Mouse (Mus musculus) neutrophil, adult 5-6 weeks (primary cell): Measurements from ENCODE around the gene Rcc1. TPM values are rescaled to one million over a fixed set of nuclear protein-coding genes. Genes with fewer than 3 reads are reported as not detected.
"Not testable (repeated sequence)": the region's sequence is repeated elsewhere in the genome, so short reads cannot be mapped to it uniquely, and the experiment has no call there.

Experiments
- ATAC-seq: fragments of 151-379, 151-347 bp; 2 replicates; pipeline ENCODE4 v1.8.0; 2017; ENCODE audit warnings: mild to moderate bottlenecking, moderate TSS enrichment; ENCODE audit not compliant: insufficient number of reproducible peaks, poor library complexity, low FRiP score, severe bottlenecking; ENCODE audit errors: extremely low read depth
- total RNA-seq: library from RNA; stranded (forward); fragments of 200-1000 nt; gene quantifications from 2 replicates; pipeline ENCODE4 v1.2.3, GENCODE M21; 2017

Rcc1 gene
- total RNA-seq, 1 experiment from 2014 or later = 3.3 TPM

DNA sequence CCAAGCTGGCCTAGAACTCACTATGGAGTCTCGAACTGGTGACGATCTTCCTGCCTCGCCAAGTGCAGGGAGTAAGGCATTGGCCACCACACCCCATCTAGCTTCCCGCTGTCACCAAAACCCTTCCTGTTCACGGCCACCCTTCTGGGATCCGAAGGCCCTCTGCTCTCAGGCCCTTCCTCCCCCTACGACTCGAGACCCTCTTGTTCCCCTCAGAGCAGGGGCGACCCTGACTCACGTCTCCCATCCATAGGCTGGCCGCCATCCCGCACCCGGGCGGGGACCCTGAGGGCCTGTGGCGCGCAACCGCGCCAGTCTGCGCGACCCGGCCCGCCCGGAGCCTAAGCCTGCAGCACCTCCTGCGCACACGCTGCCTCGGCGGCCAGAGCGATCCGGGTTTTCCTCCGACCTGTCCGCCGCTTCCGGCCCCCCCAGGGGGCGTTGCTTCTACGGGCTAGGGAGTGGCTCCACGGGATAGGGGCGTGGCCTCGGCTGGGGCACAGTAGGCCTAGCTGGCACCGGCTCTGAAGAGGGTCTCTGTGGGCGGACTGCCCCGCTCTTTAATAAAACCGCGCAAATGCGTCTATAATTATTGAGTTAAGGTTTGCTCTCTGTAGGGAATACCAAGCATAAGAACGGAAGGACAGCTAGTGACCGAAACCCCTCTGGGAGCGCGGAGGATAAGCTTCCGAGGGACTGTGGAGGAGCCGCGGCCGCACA lies 24.1 kb downstream of the Rcc1 start, which contains the start of gene Trnau1ap:
TSS of gene Trnau1ap (minus strand) at position 424 of the 720 bp plus-strand sequence.
- peak; percentile 94 for ATAC-seq

DNA sequence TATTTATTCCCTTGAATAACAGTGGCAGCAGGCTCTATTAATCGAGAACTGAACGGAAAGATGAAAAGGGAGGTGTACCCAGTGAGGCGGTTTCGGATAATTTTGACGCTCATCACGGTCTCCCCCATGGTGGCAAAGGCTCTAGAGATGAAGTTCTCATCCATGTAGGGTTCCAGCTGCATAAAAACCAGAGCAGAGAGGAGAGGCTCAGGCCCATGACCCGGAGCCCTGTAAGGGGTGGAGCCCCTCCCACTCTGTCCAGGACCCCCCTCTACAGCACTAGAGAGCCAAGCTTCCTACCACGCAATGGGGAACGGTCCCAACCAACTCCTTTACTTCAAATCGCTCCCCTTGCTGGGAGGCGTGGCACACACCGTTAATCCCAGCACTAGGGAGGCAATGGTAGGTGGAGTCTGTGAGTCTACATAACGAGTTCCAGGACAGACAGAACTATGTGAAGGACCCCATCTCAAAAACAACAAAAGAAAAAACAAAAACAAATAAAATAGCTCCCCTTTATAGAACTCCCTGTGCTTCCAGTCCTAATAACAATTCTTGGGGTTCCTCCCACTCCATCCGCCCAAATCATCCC lies 24.9 kb downstream of the Rcc1 start:
- no peak for ATAC-seq

DNA sequence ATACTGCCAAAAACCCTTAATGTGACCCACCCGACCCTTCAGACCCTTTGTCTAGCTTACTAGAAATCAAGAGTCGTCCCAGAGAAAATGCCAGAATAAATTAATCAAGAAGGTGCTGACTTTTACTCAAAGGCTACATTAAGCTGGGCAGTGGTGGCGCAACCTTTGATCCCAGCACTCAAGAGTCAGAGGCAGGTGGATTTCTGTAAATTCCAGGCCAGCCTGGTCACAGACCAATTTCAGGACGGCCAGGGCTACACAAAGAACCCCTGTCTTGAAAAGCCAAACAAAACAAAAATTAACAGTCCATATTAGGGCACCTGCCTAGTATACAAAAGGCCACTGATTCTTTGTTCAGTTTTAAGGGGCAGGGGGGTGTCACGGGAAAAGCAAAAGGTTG lies 26.9 kb downstream of the Rcc1 start:
- ATAC-seq = no peak

DNA sequence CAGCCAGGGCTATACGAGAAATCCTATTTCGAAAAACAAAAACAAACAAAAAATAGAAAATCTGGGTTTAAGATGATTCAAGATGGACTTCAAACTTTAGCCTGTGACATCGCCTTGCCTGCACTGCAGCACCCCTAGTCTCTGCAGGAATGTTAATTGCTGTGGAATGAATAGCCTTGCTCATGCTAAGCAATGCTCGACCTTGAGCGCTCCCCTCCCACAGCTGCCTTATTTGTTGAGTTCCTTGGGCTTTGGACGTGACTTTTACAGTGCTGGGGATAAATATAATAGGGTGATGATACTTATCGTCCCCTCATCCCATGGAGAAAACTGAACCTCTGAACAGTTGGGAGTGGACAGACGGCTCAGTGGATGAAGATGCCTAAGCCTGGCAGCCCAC lies 37.7 kb downstream of the Rcc1 start:
- no peak for ATAC-seq

DNA sequence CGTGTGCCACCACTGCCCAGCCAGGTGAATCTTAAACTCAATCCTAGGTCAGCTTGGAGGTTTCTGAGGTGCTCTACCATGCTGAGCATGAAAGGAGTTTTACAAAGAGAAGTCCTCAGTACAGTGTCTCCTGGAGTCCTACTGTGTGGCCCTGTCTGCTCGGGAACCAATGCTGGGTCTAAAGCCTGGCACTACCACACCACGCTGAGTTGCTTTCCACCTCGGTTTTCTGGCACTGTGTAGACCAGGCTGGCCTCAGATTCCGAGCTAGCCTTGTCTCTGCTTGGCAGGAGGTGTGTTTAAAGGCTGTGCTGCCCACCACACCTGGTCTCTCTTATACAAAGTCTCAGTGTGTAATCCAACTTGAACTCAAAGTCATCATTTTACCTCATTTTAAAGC lies 40.8 kb downstream of the Rcc1 start:
- ATAC-seq = no peak

DNA sequence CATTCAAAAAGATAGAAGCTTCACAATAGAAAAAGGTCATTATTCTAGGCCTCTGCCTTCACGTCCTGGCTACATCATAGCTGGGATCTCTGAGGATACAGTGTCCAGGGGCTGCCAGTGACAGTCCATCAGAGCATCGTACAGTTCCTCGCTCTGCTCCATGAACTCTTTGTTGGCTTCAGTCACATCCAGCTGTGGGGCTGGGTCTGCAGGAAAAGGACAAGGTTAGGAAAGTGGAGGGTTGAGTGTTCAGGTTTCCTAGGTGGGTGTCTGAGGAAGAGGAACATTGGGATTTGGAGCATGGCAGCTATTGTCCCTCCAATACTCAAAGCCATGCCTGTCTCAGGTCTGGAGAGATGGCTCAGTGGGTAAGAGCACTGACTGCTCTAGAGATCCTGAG lies 41.6 kb downstream of the Rcc1 start:
- ATAC-seq = no peak

DNA sequence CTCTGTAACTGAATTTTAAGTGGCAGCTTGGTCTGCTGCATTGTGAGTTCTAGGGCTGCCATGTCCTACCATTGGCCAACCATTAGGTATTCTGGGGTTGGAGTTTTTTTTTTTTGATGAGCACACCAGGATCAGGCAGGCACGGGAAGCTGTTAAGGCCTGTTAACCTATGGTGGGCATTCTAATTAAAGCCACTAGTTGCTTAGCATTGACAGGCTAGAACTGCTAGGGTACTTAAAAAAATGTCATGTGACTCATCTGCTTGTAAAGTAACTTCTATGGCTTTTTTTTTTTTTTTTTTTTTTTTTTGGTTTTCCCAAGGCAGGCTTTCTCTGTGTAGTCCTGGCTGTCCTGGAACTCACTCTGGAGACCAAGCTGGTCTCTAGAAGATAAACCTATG lies 42.2 kb downstream of the Rcc1 start:
- ATAC-seq = no peak

DNA sequence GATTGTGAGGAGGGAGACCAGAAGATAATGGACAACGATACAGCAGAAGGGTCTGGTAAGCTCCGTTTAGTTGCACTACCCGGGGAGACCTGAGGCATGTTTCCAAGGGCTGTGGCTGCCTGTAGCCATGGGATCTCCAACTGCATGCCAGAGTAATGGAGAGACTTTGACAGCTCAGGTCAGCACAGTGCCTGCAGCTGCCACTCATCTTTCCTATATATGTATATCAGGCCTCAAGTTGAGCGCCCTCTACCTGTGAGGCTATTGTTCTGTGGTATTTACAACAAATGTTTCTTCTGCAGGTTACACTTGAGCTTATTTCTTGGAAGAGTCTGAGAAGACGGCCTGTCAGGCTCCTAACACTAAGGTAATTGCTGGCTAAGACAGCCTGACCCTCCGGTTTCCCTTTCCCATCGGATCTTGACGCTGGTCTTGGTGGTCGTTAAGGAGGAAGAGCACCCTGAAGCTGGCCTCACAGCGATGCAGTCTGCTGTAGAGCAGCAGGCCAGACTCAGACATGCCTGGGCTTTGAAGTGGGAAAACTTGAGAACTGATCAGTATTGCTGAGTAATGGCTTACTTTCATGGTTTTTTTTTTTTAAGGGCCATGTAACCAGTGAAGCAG lies 43.4 kb downstream of the Rcc1 start:
- ATAC-seq = peak; percentile 42; the same call in 1 of the 2 replicates

DNA sequence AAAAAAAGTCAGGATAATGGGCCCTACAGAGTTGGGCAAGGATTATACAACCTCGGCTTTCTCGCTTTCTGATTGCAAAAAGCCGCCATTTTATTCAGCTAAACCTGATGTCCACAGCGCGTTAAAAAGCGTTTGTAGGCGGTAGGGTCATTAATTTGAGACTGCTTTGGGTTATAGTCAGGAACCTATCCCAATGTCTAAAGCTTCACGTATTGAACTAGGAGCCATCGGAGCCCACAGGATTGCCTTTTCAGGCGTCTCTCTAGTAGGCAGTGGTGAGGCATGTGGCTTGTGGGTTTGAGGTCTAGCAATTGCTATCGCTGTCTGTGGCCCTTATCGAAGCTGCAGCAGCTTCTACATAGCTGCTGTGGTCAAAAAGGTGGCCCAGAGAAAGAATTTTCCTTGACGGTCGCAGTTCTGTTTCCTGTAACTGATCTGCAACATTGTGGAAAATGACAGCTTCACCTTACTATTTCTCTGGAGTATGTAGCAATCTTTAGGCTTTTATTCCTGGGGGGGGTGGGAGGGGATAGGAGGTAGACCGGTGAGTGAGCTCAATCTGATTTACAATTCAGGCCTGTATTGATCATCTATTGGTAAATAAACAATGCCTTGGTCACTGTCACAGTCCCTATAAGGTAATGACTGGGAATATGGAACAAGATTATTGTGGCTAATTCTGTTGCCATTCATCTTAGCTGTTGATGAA lies 44.1 kb downstream of the Rcc1 start:
- no peak for ATAC-seq

DNA sequence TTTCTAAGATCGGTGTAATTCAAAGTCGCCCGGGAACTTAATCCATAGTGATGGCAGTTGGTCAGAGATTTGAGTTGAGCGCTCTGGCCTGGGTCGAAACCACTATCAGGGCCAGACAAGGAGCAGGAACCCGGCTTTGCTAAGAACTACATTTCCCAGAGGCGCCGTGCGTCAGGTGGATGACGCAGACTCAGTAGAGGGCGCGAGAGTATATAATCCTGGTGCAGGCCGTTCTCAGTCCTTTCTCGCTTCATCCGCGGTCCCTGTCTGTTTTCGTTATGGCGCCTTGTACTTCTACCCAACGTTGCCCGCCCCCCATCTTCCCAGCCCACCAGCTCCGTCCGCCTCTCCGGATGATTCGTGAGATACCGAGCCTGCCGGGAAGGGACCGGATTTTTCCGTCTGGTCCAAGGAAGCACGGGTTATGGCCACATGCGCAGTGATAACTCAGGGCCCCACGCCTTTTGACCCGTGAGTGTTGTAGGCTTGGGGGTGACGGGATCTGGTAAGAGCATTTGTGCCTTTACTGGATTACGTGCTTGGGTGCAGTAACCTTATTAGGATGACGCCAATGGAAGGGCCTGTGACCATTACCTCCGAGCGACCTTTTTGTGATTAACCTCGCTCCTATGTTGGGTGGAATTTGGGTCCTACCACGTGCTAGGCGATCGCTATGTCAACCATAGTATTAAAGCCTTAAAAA lies 44.8 kb downstream of the Rcc1 start:
- peak; percentile 98 for ATAC-seq

DNA sequence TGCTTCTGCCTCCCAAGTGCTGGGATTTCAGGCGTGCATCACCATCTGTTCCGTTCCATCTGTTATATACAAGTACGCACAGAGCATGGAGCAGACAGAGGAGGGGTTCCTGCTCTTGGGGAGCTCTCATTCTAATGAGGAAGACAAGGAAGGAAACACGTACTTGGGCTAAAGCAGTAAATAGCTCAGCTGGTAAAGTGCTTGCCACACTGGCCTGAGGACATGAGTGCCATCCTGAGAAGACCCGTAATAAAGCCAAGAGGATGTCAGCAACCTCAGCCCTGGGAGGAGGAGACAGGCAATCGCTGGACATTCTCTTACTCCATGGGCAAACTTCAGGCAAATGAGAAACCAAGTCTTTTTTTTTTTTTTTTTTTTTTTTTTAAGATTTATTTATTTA lies 47.4 kb downstream of the Rcc1 start:
- ATAC-seq = no peak

DNA sequence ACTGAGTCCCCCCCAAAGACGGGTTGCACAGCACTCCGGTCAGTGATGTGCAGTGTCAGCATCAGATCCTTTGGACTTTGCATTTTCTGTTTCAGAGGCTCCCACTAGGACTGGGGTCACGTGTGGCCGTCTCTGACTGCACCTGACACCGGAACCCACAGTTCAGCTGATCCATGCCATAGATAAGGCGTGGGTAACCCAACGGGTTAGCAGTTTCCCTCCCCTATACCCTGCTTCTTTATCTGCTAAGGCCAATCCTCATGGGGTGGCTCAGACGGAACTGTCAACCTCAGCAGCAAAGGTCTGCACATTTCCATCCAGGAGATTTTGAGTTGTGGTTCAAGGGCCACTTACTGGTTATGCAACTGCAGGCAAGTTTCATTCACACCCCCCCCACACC lies 48.1 kb downstream of the Rcc1 start:
- ATAC-seq = no peak

DNA sequence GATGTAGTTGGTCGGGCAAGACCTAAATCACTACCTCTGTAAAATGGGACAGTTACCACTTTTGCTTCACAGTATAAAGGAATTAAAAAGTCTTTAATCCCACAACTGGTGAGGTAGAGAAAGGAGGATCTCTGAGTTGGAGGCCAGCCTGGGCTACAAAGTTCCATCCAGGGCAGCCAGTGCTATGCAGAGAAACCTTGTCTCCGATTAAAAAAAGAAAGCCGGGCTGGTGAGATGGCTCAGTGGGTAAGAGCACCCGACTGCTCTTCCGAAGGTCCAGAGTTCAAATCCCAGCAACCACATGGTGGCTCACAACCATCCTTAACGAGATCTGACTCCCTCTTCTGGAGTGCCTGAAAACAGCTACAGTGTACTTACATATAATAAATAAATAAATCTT lies 49.9 kb downstream of the Rcc1 start:
- ATAC-seq = not testable (repeated sequence)

DNA sequence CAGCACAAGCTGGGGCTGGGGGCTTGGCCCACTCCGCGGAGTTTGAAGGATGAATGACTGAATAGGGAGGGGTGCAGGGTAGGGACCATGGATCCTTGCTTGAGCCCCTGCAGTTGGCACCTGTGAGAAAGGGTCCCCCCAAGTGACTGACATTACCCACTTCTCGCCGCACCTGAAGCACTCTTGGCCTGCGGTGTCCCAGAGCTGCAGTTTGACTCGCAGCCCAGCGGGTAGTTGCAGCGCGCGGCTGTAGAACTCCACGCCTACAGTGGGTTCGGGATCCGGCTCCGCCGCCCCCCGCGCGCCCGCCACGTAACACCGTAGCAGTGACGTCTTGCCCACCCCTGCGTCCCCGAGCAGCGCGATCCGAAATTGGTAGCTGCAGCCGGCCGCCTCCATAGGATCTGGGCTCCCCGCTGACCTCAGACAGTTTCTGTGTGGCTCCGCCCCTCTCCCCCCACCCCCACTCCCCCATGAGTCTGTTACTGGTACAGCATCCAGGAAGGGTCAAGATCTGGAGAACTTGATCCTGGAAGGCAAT lies 50.4 kb downstream of the Rcc1 start, which contains the start of gene Rab42:
TSS of gene Rab42 (minus strand) at position 447 of the 541 bp plus-strand sequence.
- peak; percentile 42 for ATAC-seq

DNA sequence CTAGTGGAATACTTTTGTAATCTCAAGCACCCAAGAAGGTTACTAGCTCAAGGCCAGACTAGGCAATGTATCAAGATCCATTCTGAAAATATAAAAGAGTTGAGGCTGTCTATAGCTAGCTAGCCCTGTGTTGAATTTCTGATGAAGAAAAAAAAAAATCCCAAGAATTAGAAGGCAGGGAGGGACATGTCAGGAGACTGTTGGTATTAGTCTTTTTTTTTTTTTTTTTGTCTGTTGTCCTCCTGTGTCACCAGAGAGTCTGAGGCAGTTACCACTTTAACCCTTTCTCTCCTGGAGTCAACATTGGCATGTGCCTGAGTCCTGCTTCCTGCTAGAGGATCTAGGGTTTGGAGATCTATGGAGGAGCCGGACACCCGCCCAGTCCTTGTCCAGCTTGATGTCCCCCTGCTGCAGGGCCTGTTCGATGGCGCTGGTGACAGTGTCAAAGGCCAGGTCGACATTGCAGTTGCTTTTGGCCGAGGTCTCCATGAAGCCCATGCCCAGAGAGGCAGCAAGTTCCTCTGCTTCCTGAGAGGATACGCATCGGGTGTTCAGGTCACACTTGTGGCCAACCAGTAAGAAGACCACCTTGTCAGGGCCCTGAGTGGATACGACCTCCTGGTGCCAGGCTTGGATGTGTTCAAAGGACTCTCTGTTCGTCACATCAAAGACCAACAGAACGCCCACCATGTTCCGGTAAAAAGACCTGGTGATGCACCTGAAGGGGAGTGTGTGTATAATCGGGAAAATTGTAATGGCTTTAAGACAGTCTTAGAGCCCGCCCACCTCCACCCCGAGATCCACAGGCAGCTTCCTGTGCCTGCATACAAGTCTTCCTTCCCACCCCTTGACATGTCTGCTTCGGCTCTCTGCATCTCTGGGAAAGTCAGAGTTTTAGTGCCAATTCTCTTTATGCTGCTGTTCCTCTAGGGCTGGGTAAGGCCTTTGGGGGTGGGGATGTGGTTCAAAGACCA lies 51.2 kb downstream of the Rcc1 start:
- ATAC-seq = no peak

DNA sequence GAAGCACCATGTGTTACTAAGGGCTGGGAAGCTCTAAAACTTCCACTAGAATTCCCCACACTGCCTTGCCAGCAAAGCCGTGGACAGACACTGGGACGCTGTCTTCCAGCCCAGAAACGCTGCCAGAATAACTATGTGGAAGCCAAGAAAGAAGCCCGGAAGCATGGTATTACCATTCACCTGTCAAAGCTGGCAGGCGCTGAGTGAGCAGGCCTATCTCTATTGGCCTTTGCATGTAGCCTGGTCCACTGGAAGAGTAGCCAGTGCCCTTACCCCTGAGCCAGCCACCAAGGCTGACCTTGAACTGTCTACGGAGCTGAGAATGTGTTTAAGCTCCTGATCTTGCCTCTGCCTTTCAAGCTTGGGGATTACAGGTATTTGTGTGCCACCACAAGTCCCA lies 51.9 kb downstream of the Rcc1 start:
- ATAC-seq = no peak

DNA sequence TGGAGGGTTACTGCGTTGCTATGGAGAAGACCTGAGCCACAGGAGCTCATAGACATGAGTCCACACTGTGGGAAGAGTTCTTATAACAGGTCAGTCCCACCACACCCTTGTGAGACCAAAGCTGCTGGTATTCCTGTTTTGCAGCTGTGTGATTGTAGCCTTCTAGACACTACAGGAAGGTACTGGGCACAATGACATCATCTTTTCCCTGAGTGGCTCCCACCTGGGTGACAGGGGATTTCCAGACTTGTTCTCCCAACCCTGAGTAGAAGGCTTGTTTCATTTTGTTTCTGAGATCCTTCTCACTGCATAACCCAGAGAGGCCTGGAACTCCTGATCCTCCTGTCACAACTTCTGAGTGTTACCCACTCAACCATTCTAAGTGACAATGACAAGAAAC lies 53.6 kb downstream of the Rcc1 start:
- no peak for ATAC-seq
